Mouse (Mus musculus) forebrain, embryonic 11.5 days (tissue): Measurements from ENCODE around the gene Pole4. TPM values are rescaled to one million over a fixed set of nuclear protein-coding genes. Genes with fewer than 3 reads are reported as not detected.
"Not testable (repeated sequence)": the region's sequence is repeated elsewhere in the genome, so short reads cannot be mapped to it uniquely, and the experiment has no call there.

Experiments used
- ATAC-seq: fragments of 200-750 bp; cut with Nextera tagmentation; replicated peaks from 2 replicates; pipeline ENCODE4 v1.8.0; 2017; ENCODE audit warnings: moderate TSS enrichment; ENCODE audit not compliant: low FRiP score
- DNase-seq: peaks from one replicate; pipeline ENCODE4 v3.0.0-alpha.2; 2017; ENCODE audit warnings: low spot score
- H3K27ac ChIP-seq: fragments of 300-500 bp; sonication (generic); 2 replicates; pipeline ENCODE4 v1.5.1; 2014; ENCODE audit warnings: low read depth, low read length
- H3K27me3 ChIP-seq: fragments of 300-500 bp; sonication (generic); 2 replicates; pipeline ENCODE4 v1.6.1; 2014; ENCODE audit warnings: mild to moderate bottlenecking, low read length, mixed read lengths; ENCODE audit not compliant: control insufficient read depth, insufficient read depth
- H3K36me3 ChIP-seq: fragments of 300-500 bp; sonication (generic); 2 replicates; pipeline ENCODE4 v1.6.1; 2014; ENCODE audit warnings: mild to moderate bottlenecking, low read length, moderate library complexity, mixed read lengths; ENCODE audit not compliant: control insufficient read depth, insufficient read depth
- H3K4me1 ChIP-seq: fragments of 300-500 bp; sonication (generic); replicated peaks from 2 replicates; pipeline ENCODE4 v1.6.1; 2014; ENCODE audit warnings: low read length, mixed read lengths; ENCODE audit not compliant: control insufficient read depth, insufficient read depth
- H3K4me2 ChIP-seq: fragments of 300-500 bp; sonication (generic); 2 replicates; pipeline ENCODE4 v1.6.1; 2014; ENCODE audit warnings: low read depth, mild to moderate bottlenecking, low read length, moderate library complexity, mixed read lengths; ENCODE audit not compliant: severe bottlenecking
- H3K4me3 ChIP-seq: fragments of 300-500 bp; sonication (generic); 2 replicates; pipeline ENCODE4 v1.5.1; 2014; ENCODE audit warnings: low read depth, low read length
- H3K9ac ChIP-seq: fragments of 300-500 bp; sonication (generic); 2 replicates; pipeline ENCODE4 v1.6.1; 2014; ENCODE audit warnings: low read length
- H3K9me3 ChIP-seq: fragments of 300-500 bp; sonication (generic); 2 replicates; pipeline ENCODE4 v1.6.1; 2016; ENCODE audit warnings: low read length, mixed read lengths; ENCODE audit not compliant: control insufficient read depth
- WGBS: fragments of 180-500 bp; shearing (Covaris S2); extraction: QIAGEN DNeasy Blood & Tissue Kit; methylation state at CpG from one replicate; pipeline ENCODE4 v1.1.7; 2014; 5-methylcytosine and 5-hydroxymethylcytosine counted together
- polyA plus RNA-seq: library from polyadenylated mRNA; unstranded; fragments of >200 nt; fragmentation: Nextera tagmentation; extraction: Ambion mirVana; gene quantifications from 2 replicates; pipeline ENCODE4 v1.2.1, GENCODE M21; 2014

The Pole4 gene
- polyA plus RNA-seq, 1 experiment from 2014 or later: 101 TPM

- H3K9ac ChIP-seq, ATAC-seq, H3K4me2 ChIP-seq, H3K27me3 ChIP-seq, H3K27ac ChIP-seq, H3K4me1 ChIP-seq, H3K4me3 ChIP-seq, DNase-seq, H3K9me3 ChIP-seq, H3K36me3 ChIP-seq: not testable (repeated sequence)
- 98% methylated on average over 6 of the region's 8 CpGs for WGBS
Measured at GRCm38 (mm10) chr6:82625331-82625730, 79.8 kb downstream of the Pole4 start.

DNA sequence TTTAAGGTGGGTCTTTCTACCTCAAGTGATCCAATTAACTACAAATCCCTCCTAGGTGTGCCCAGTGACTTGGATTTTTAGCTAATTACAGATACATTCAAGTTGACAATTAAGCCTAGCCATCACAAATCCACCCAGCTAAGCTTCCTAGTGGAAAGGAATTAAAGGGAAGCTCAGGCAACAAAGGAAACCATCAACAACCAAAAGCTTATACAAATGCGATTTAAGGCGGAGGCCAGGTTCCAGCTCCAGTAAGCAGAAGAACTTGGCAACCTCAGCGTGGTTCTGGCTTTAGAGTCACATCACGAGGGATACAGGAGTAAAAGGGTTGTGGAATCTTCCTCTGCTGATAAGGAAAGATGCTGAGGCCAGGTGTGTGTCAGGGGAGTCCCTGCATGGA lies 92.0 kb downstream of the Pole4 start:
- no peaks in the 10 kb centered on the region for H3K27me3 ChIP-seq
- H3K4me2 ChIP-seq: no peak overlapping the region
- no peak overlapping the region for H3K9ac ChIP-seq
- DNase-seq (no peak), ATAC-seq (no peak)
- no peaks in the 10 kb centered on the region for H3K36me3 ChIP-seq
- H3K9me3 ChIP-seq: no peaks in the 10 kb centered on the region
- H3K27ac ChIP-seq: no peak overlapping the region
- H3K4me3 ChIP-seq: no peak overlapping the region
- 26% methylated on average over 4 of the region's 4 CpGs for WGBS
- no peaks in the 10 kb centered on the region for H3K4me1 ChIP-seq

GRCm38 (mm10) chr6:82611049-82611448 lies 94.1 kb downstream of the Pole4 start:
- no peak overlapping the region for H3K27ac ChIP-seq
- ATAC-seq: no peak; the same call in 1 of the 2 replicates
- 82% methylated on average over 9 of the region's 9 CpGs for WGBS
- H3K9ac ChIP-seq: no peak overlapping the region
- DNase-seq: no peak
- H3K4me3 ChIP-seq: no peak overlapping the region
- no peak overlapping the region for H3K4me2 ChIP-seq
- no peaks in the 10 kb centered on the region for H3K36me3 ChIP-seq
- no peaks in the 10 kb centered on the region for H3K4me1 ChIP-seq
- no peaks in the 10 kb centered on the region; the same call in 1 of the 2 replicates for H3K27me3 ChIP-seq
- no peaks in the 10 kb centered on the region for H3K9me3 ChIP-seq

DNA sequence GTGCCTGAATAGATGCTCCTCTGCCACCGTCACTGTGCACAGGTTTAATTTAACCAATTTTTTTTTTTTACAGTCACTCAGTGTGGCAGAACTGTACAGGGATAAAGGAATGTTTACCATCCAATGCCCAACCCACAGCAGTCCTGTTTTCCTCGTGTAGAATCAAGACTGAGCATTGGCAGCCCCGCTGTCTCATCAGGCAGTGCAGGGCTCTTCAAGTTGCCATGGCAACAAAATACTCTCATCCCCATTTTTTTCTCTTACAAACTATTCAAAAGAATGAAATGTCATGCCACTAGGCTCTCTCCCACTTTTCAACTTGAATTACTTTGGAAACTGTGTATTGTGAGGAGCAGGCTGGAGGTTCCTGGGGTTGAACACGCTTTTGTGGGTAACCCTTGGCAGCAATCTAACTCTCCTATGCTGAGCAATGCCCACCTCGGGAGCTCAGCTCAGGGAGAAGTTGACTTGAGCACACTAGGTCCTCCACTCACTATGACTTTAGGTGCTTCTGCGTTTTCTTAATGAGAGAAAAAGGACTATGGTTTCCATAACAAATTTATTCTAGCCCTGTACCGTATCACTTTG lies 95.7 kb downstream of the Pole4 start:
- no peak overlapping the region for H3K4me3 ChIP-seq
- H3K4me2 ChIP-seq: no peak overlapping the region
- H3K27me3 ChIP-seq: no peaks in the 10 kb centered on the region; the same call in 1 of the 2 replicates
- no peak overlapping the region for H3K9ac ChIP-seq
- no peak overlapping the region for H3K27ac ChIP-seq
- no peak for DNase-seq
- 0 out of 2 replicates have a peak, but pooled peaks cover 2% of the 10 kb centered on the region for H3K4me1 ChIP-seq
- H3K9me3 ChIP-seq: no peaks in the 10 kb centered on the region
- WGBS: 61% methylated on average over 7 of the region's 7 CpGs
- ATAC-seq: peak; percentile 42; the same call in 1 of the 2 replicates
- H3K36me3 ChIP-seq: no peaks in the 10 kb centered on the region

DNA sequence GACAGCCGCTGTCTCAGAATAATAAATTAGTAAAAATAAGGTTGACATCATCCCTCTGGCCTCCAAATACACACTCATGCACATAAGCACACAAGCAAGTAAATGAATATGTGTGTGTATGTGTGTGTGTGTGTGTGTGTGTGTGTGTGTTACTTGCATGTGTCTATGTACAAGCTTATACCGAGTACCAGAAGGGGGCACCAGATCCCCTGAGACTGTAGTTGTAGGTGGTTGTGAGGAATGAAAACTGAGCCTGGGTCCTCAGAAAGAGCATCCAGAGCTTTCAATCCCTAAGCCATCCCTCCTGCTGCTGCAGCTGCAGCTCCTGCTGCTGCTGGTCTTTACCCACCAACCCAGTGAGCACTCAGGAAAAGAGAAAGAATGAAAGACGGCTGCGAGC lies 96.4 kb downstream of the Pole4 start:
- no peaks in the 10 kb centered on the region; the same call in 1 of the 2 replicates for H3K27me3 ChIP-seq
- no peak overlapping the region for H3K9ac ChIP-seq
- no peak overlapping the region for H3K4me3 ChIP-seq
- H3K4me2 ChIP-seq: no peak overlapping the region
- ATAC-seq (no peak), DNase-seq (no peak)
- H3K9me3 ChIP-seq: no peaks in the 10 kb centered on the region
- 91% methylated on average over 4 of the region's 4 CpGs for WGBS
- H3K4me1 ChIP-seq: 0 out of 2 replicates have a peak, but pooled peaks cover 2% of the 10 kb centered on the region
- H3K36me3 ChIP-seq: no peaks in the 10 kb centered on the region
- H3K27ac ChIP-seq: no peak overlapping the region

DNA sequence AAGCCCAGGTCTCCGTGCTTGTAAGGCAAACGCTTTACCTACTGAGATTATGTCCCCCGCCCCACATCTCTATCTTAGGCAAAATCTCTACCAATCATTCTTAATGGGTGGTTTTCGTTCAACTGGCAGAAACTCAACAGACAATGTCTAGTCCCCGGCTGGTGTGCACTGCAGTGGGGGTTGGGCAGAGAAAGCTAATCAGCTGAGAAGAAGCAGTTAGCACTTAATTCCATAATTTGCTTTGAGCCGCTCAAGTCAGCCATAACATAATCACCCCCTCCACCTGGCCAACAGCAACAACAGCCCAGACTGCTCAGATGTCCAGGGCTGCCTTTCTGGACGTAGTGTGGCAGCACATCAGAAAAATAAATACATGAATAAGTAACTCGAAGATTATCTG lies 100.4 kb downstream of the Pole4 start:
- Histone ChIP-seq H3K4me3 (no peak overlapping the region), H3K9me3 (no peaks in the 10 kb centered on the region), H3K4me1 (0 out of 2 replicates have a peak, but pooled peaks cover 2% of the 10 kb centered on the region), H3K27ac (no peak overlapping the region), H3K27me3 (no peaks in the 10 kb centered on the region; the same call in 1 of the 2 replicates), H3K4me2 (no peak overlapping the region), H3K9ac (no peak overlapping the region), H3K36me3 (no peaks in the 10 kb centered on the region)
- ATAC-seq (peak; percentile 33; the same call in 1 of the 2 replicates), DNase-seq (no peak)
- 33% methylated on average over 8 of the region's 8 CpGs for WGBS

DNA sequence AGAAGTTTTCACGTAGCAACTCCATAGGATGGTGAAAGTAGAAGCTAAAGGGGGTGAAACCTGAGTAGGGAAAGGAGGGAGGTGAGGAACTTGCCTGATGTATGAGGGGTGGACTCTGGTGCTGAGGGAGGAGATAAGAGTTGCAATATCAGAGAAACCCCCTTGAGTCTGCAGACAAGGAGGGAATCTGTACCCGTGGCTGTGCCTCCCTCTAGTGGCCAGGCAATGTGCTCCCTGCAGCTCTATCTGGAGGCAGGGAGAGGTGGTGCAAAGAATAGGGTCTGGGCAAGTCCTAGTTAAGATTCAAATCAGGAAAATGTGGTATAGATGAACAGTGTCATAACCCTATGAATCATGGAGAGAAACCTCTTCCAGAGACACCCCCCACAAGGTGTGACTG lies 101.5 kb downstream of the Pole4 start:
- Histone ChIP-seq H3K27me3 (no peaks in the 10 kb centered on the region; the same call in 1 of the 2 replicates), H3K4me2 (no peak overlapping the region), H3K4me1 (0 out of 2 replicates have a peak, but pooled peaks cover 2% of the 10 kb centered on the region), H3K4me3 (no peak overlapping the region), H3K36me3 (no peaks in the 10 kb centered on the region), H3K9me3 (no peaks in the 10 kb centered on the region), H3K27ac (no peak overlapping the region), H3K9ac (no peak overlapping the region)
- 45% methylated on average over 2 of the region's 2 CpGs for WGBS
- ATAC-seq: peak; percentile 56; the same call in 1 of the 2 replicates
- no peak for DNase-seq

DNA sequence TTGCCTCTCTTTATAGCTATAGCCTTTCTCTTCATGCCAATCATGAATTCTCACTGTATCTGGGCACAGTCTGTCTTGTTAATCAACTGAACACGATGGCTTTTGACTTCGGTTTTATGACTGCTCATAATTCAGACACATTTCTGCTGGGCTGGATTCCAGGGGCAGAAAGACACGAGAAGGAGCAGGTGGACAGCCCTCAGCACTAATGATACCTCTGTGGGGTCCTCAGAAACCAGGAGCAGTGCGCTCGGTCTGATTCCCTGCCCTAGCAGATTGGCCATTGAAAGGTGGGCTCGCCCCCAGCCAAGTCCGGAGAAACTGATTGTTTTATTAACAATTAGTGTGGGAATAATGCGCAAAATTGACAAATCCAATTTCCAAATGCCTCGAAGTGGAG lies 101.9 kb downstream of the Pole4 start:
- 87% methylated on average over 9 of the region's 9 CpGs for WGBS
- H3K27me3 ChIP-seq: no peaks in the 10 kb centered on the region; the same call in 1 of the 2 replicates
- H3K9me3 ChIP-seq: no peaks in the 10 kb centered on the region
- no peak overlapping the region for H3K4me3 ChIP-seq
- H3K9ac ChIP-seq: no peak overlapping the region
- no peak for DNase-seq
- H3K36me3 ChIP-seq: no peaks in the 10 kb centered on the region
- 0 out of 2 replicates have a peak, but pooled peaks cover 2% of the 10 kb centered on the region for H3K4me1 ChIP-seq
- no peak overlapping the region for H3K4me2 ChIP-seq
- ATAC-seq: no peak
- no peak overlapping the region for H3K27ac ChIP-seq
